Comparison of ENCODE assay signal across 8 mouse cellular contexts in genomic region chr2:158985529-158986148, GRCm38 (mm10).
A peak's percentile ranks its signal among the peaks of the same experiment; 100 is the strongest.
DNase-seq lines count a peak whose midpoint lies in the region; ATAC-seq and TF ChIP-seq lines count a peak whose summit lies in the region.
"Had no signal": no experiment of that assay in that cellular context is flagged by ENCODE, and none has a peak within 500 bp of the region (broad histone marks: within the 10 kb centered on the region; RNA-seq: fewer than 3 reads in every experiment).

No protein-coding gene starts in this region.

- H3K9me3 ChIP-seq in midbrain, postnatal 0 days (ENCODE audit: low read length): no peaks in the 10 kb centered on the region
- H3K9me3 ChIP-seq: neural tube, embryonic 13.5 days had no signal

- no peak for ATAC-seq in midbrain, postnatal 0 days (ENCODE audit: low FRiP score)

- no peaks in the 10 kb centered on the region for H3K27me3 ChIP-seq in midbrain, postnatal 0 days (ENCODE audit: insufficient read depth, low read length)
- H3K27me3 ChIP-seq: neural tube, embryonic 13.5 days had no signal

- H3K4me3 ChIP-seq in midbrain, postnatal 0 days (ENCODE audit: low read depth, low read length): no peak overlapping the region
- H3K4me3 ChIP-seq: neural tube, embryonic 13.5 days had no signal

- DNase-seq in layer of hippocampus, adult 11-12 months (ENCODE audit: low spot score): peak; percentile 16
- no peak for DNase-seq in layer of hippocampus, adult 9-10 months (ENCODE audit: low spot score)
- peak; percentile 63 for DNase-seq in adrenal gland, postnatal 14 days
- DNase-seq in embryo, embryonic 11.5 days (ENCODE audit: low read depth, low spot score): peak; percentile 13
- DNase-seq in midbrain, postnatal 0 days (ENCODE audit: low spot score): no peak
- no peak for DNase-seq in T-cell, adult 2 months (ENCODE audit: low spot score)
- no peak for DNase-seq in thymus, postnatal 36 days

- 63% methylated on average over 17 of the region's 17 CpGs for WGBS in midbrain, postnatal 0 days

- TF ChIP-seq CTCF in midbrain, postnatal 0 days (IDR thresholded peaks at IDR 0.05): no peak

- H3K4me1 ChIP-seq in midbrain, postnatal 0 days (ENCODE audit: insufficient read depth, low read length): no peaks in the 10 kb centered on the region
- H3K4me1 ChIP-seq: neural tube, embryonic 13.5 days had no signal

- H3K36me3 ChIP-seq in midbrain, postnatal 0 days (ENCODE audit: insufficient read depth, low read length): no peaks in the 10 kb centered on the region
- H3K36me3 ChIP-seq: neural tube, embryonic 13.5 days had no signal

- H3K9ac ChIP-seq in midbrain, postnatal 0 days (replicated peaks; ENCODE audit: low read length, poor library complexity, severe bottlenecking): no peak overlapping the region
- H3K9ac ChIP-seq: neural tube, embryonic 13.5 days had no signal

- no peak overlapping the region for H3K27ac ChIP-seq in midbrain, postnatal 0 days (ENCODE audit: low read depth, low read length)
- H3K27ac ChIP-seq: neural tube, embryonic 13.5 days had no signal

- H3K4me2 ChIP-seq in midbrain, postnatal 0 days (ENCODE audit: low read depth, low read length, poor library complexity, severe bottlenecking): peak overlapping the region; percentile 2; the same call in 1 of the 2 replicates
- H3K4me2 ChIP-seq: neural tube, embryonic 13.5 days had no signal

Comparison
In these comparisons a context has a peak if more than half of its experiments do, and no peak if none do; other contexts are left out.
1. DNase-seq: peak in layer of hippocampus, adult 11-12 months (single experiment), adrenal gland, postnatal 14 days (single experiment) and embryo, embryonic 11.5 days (single experiment); none in layer of hippocampus, adult 9-10 months (single experiment), midbrain, postnatal 0 days (single experiment), T-cell, adult 2 months (single experiment) and thymus, postnatal 36 days (0 of 2).